Mouse (Mus musculus) adrenal gland, postnatal 4 days (tissue): ENCODE measurements around the gene Clip4. TPM values are rescaled to one million over a fixed set of nuclear protein-coding genes. Genes with fewer than 3 reads are reported as not detected.

Experiments
- DNase-seq, 2 experiments: peaks; one replicate each; pipeline ENCODE4 v3.0.0; 2021 to 2022; ENCODE audit warnings: low spot score in 2 of 2, mixed read lengths in 2 of 2
- total RNA-seq, 2 experiments: library from RNA; stranded (reverse); gene quantifications; 2 replicates each; pipeline ENCODE4 v1.2.3; 2021

Clip4 gene
- total RNA-seq, 2 experiments from 2014 or later = 21.9 to 26.4 TPM

- DNase-seq = no peak
These were observed 22.8 kb downstream of the Clip4 start for GRCm38 (mm10) chr17:71791109-71791508.

- no peak for DNase-seq
These were observed 23.3 kb downstream of the Clip4 start for GRCm38 (mm10) chr17:71791622-71792021.

DNA sequence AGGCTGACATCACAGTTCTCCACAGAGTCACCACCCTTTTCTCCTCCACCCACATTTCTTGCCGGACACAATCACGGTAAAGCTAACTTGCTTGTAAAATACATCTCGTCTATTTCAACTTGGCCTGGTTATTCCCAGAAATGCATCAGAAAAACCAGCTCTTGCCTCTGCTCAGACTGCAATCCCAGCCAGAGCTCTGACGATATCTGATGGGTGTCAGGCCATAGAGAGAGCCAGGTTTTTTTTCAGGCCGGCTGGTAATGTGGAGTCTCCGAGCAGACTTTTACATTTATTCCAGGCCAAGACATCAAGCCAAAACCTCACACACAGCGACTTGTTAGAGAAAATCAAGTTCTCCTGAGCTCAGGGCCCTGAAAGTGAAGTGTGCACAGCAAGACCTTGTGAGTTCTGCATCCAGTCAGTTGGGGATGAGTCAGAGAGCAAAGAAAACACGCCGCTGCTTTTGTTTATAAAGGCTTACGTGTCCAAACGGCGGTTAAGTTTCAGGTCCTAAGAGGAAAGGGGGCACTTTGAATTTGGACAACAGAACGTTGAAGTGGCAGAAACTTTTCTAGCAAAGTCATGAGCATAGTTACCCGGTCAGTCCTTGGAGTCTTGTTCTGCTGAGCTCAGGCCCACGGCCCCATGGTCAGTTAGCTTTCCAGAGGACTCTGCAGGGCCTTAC lies 27.4 kb downstream of the Clip4 start:
- DNase-seq = no peak

DNA sequence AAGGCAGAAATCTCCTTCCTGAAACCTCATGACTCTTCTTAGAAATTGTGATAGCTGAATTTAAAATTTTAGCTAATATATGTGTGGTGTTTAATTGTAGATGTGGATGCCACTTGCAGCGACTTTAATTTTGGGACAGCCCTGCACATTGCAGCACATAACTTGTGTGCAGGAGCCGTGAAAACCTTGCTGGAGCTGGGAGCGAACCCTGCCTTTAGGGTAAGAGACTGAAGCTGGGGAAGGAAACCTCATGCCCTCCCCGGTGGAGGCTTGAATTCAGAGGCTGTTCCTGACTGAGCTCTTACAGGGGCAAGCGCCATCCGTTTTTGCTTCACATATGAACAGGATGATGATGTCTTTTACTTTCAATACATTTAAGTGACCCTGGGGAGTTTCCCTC lies 35.2 kb downstream of the Clip4 start:
- no peak for DNase-seq

DNA sequence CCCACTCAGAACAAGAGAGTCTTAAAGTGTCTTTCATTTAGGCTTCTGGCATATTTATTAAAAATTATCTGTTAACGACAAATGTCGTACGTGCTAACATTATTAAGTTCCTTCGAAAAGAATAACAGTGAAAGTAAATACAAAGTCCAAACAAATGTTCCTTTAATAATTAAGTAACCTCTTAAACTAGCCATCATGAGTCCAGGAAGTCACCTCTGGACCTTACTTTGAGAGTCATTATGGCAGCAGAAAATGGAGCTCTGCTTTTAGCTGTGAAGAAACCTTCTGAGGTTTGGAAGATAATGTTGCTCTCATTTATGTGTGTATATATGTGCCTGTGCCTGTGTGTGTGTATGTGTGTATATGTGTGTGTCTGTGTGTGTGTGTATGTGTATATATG lies 35.6 kb downstream of the Clip4 start:
- no peak for DNase-seq

DNA sequence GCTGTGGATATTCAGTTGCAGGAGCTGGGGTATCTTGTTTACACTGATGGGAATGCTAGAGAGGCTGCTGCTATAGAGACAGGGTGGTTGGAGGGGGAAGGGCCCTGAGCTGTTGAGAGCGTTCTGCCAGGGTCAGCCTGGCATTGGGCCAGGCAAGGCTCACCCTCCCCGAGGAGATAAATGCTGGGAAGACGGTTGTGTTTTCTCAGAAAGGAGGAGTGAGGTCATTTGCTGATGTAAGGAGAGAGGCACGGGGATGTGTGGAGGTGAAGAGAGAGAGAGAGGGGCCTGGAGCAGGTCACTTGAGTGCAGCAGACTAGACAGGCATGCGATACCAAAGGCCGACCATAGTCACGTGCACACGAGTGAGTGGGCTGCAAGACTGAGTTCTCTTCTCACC lies 42.8 kb downstream of the Clip4 start:
- no peak for DNase-seq

DNA sequence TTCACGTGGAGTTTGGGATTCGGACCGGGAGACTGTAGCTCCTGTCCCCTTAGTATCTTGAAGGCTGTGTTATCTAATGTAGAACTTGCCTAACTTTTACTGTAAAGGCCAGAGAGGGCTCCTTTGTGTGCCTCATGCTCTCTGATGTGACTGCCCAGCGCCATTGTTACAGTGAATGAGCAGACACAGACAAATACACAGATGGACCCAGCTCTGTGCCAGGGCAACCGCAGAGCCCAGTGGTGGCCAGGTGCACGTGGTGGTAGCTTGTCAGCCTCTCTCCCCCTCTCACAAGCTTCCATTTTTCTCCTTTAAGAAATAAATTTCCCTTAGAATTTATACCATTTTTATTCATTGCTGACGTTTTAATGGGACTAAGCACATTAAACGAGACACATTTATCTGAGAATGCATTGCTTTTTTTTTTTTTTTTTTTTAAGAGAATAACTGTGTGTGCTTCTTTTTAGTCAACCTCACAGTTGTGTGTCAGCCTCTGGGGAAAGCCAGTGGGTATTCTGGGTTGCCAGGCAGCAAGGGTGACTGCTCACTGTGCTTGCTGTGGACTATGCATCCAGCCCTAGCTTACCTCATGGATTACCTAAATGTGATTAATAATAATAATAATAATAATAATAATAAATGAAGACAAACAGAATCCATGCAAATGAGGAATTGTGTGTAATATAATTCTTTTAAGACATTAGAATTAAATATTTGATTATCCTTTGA lies 48.0 kb downstream of the Clip4 start:
- no peak for DNase-seq

DNA sequence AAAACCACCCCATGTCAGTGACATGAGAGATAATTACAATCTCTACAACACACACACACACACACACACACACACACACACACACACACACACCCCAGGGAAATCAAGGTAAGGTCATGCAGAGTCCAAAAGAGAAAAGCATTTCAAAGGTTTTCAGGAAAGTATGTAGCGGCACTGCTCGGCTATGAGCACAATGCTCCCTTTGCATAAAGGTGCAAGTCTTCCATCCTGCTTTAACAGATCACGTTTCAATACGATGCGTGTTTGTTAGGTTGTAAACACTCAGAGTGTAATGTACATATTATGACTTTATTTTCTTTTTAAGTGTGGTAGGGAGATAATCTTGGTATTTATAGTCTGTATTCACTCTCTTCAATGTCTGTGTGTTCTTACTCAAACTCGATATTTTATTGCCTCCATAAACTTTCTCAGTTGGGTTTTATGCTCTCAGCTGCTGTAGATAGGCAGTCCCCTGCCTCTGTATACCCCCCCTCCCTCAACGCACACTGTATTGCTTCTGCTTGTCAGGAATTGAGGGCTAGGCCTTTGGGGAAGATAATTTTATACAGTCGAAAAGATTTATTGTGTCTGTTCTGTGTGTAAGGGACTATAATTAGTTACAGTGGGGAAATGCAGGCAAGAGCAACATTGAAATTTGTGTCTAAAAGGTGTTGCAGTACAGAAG lies 55.5 kb downstream of the Clip4 start:
- DNase-seq = no peak

DNA sequence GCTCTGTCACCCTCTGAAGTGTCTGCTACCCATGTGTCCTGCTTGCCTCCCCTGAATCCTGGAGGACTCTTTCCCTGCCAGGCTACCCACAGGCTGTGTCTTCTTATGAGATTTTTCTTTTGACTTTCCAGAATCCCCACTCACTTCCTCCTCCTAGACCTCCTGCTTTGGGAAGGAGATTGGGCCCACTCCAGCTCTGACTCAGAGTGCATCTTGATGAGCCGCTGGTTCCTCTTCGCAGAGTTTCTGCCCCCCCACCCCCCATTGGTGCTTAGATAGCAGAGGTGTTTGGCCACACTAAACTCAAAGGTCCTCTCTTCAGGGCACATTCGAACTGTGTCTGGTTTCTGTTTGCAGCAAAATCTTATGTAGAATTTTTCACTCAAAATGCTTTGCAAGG lies 58.3 kb downstream of the Clip4 start:
- no peak for DNase-seq

DNA sequence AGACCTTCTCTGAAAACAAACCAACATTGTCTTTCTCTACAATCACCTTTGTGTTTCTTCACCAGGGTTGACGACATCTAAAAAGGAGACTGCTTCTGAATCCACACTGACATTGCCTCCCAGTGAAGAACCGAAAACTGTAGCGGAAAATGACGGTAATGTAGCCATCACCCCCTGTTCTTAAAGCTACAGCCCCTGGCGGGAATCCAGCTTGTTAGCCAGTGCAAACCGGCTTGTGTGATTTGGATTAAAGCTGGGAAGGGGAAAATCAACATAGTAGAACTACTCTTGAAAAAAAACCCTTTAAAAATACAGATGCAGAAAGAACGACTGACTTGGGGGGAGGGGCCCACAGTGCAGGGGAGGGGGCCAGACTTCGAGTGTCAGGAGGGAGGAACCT lies 59.4 kb downstream of the Clip4 start:
- no peak for DNase-seq

DNA sequence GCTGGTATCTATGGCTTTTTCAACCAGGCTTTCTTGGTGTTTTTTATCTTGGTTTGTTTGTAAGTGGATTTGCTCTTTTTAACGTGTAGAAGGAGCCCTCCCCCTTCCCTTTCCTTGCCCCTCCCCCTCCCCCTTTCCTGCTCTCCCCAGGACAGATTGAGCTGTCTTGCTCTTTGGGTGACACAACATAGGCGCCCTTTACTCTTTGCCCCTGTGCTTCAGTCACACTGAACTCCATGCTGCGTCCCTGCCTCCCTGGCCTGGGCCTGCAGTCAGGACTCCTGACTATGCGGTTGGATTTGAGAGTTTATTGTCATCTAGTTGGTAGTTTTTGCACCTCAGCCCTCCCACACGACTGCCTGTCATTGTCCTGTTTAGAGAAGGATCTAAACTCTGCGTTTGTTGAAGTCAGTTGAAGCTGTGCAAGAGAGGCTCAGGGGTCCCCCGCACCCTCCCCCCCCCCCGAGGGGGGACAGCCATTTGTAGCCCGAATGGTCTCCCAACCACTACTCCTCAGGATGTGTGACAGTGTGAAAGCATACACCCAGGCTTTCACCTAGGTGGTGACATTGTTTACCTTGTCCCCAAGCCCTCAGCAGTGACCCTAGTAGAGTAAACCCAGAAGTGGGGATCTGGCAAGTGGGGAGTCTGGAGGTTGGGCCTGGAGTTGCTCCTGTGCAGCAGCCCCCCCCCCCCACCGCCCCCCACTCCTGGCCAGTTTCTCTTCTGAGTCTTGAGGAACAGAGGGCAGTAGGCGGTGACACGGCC lies 60.6 kb downstream of the Clip4 start:
- DNase-seq = no peak

- DNase-seq = no peak
These were observed 63.7 kb downstream of the Clip4 start for GRCm38 (mm10) chr17:71831960-71832359.

DNA sequence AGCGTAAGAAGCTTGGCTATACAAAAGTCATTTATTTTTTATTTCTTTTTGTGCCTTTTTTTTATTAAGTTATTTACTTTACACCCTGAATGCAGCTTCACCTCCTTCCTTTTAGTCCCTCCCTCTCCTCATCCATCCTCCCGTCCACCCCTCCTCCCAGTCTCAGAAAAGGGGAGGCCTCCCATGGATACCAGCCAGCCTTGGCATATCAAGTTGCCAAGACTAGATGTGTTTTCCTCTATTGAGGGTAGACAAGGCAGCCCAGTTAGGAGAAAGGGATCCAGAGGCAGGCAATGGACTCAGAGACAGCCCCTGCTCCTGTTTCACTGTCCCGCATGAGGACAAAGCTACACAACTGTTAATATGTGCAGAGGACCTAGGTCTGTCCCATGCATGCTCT lies 93.9 kb downstream of the Clip4 start:
- no peak for DNase-seq

- no peak for DNase-seq
These were observed 94.6 kb downstream of the Clip4 start for GRCm38 (mm10) chr17:71862895-71863294.

DNA sequence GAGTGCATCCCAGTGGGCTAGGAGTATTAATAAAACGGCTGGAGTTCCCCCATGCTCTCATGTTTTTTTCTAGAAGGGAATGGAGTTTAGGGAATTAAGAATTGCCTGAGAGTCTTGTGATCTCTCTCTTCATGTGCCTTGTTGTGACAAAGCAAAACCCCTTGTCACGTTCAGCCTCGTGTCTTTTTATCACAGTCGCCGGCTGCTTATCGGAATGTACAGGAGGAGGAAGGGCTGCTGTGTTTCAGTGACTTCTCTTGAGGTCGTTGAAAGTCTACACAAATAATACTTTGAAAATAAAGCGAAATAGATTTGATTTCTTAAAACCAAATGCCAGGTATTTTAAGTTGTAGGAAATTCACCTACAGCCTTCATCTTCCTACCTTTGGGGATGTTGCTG lies 95.8 kb downstream of the Clip4 start:
- DNase-seq = no peak

DNA sequence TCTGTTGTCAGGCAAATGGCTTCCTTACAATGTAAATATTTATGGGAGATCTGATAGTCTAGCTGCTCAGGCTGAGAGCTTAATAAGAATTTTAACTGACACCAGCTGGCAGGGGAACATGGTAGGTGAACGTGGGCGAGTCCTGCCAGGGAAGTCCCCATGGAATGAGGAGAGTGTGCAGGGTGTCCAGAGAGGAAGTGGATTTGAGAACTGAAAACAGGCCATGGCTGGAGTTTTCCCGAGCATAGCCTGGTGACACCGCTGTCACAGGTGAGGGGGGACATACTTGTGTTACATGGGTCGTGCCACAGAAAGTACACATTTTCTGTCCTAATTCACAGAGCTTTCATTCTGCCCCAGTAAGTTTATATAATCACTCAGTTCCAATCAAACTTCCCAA lies 97.2 kb downstream of the Clip4 start:
- DNase-seq = no peak

DNA sequence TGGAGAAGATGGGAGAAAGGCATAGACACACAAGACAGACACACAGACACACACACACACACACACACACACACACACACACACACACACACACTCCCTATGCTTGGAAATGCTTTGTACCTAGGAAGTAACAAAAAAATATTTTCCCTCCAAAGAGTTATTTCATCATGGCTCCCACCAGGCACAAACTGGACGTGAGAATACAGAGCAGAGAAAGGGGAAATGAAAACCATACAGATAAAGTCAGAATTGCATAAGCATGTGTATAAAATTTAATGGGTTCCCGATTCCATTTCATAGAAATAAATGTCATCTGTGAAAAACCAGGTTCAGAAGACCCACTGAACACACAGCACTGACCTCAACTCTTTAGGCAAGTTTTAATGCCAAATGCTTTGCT lies 99.6 kb downstream of the Clip4 start:
- DNase-seq = no peak

DNA sequence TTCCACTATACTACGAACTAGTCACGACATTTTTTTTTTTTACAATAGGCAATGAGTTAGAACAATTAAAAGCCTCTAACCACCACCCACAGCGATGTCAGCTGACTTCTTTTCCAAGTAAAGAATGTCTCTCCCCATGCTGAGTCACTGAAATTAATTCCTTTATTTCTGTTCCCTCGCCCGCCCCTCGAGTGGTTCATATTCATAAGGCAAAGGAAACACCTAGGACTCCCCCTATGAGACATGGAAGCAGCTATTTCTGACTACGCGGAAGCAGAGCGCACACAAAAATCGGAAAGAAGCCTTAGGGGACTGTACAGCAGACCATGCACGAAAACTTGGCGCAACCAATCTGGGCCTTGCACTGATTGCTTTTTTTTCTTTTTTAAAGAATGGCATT lies 100.6 kb downstream of the Clip4 start:
- DNase-seq = no peak

- no peak for DNase-seq
These were observed 101.3 kb downstream of the Clip4 start for GRCm38 (mm10) chr17:71869372-71870231.

GRCm38 (mm10) chr17:71870232-71870621 lies 102.0 kb downstream of the Clip4 start:
- DNase-seq = no peak

GRCm38 (mm10) chr17:71870641-71871040 lies 102.4 kb downstream of the Clip4 start:
- DNase-seq = no peak
